Mouse (Mus musculus) CH12F3 (cell line): ENCODE data around the gene Nipsnap3a.

Source experiments
- in situ Hi-C: fragments of 300-500 bp; cut with MboI; formaldehyde crosslinking; loops from 2 replicates; pipeline ENCODE4 v1.14.3; 2020; ENCODE audit warnings: low sequenced_read_pairs

Nipsnap3a gene

GRCm38 (mm10) chr4:53046238-53047022 is 57.4 kb downstream of the Nipsnap3a start:
- in situ Hi-C loops, result no loop called here
